Mouse (Mus musculus): ENCODE results near the gene Eif2ak4. TPM values are rescaled to one million over a fixed set of nuclear protein-coding genes. Genes with fewer than 3 reads are reported as not detected.

The Eif2ak4 gene
- polyA plus RNA-seq, 1 experiment from 2014 or later = 8.0 TPM

DNA sequence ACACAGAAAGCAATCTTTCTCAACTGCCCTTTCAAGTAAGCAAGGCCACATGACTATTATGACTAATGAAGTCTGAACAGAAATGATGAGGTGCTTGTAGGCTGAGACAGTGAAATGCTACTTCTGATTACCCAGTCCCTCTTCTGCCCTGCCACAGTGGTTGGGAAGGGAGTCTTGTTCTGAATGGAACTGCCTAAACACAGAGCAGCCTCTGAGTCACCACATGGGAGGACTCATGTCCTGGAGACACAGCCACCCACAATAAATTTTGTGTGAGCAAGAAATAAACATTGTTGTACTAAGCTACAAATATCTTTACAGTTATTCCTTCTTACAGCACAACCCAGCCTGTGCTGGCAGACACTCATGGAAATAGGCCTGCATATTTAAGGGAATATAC is 12.5 kb upstream of the Eif2ak4 start:
- H3K36me3 ChIP-seq (ENCODE audit: insufficient read depth, low read length) = no peaks in the 10 kb centered on the region
- peaks cover 14% of the 10 kb centered on the region; the same call in 1 of the 2 replicates for H3K4me1 ChIP-seq (replicated peaks; ENCODE audit: insufficient read depth, low read length)
- H3K9ac ChIP-seq (ENCODE audit: low read depth, low read length) = no peak overlapping the region
- no peak for ATAC-seq (replicated peaks; ENCODE audit: low FRiP score, low read depth)
- no peaks in the 10 kb centered on the region for H3K9me3 ChIP-seq (replicated peaks; ENCODE audit: low read length)
- TF ChIP-seq CTCF (IDR thresholded peaks at IDR 0.05; ENCODE audit: low read depth) = no peak
- no peak overlapping the region for H3K4me3 ChIP-seq (replicated peaks; ENCODE audit: low read depth, low read length)
- no peak for DNase-seq (ENCODE audit: low spot score)
- no peaks in the 10 kb centered on the region for H3K27me3 ChIP-seq (ENCODE audit: insufficient read depth, low read length)
- no peak overlapping the region for H3K27ac ChIP-seq
- no peak overlapping the region for H3K4me2 ChIP-seq (ENCODE audit: low read length)

- H3K27ac ChIP-seq = no peak overlapping the region
- 63% methylated on average over 1 of the region's 1 CpGs for WGBS
- TF ChIP-seq CTCF (IDR thresholded peaks at IDR 0.05; ENCODE audit: low read depth) = no peak
- no peak overlapping the region for H3K4me3 ChIP-seq (replicated peaks; ENCODE audit: low read depth, low read length)
- no peaks in the 10 kb centered on the region for H3K36me3 ChIP-seq (ENCODE audit: insufficient read depth, low read length)
- no peaks in the 10 kb centered on the region for H3K9me3 ChIP-seq (replicated peaks; ENCODE audit: low read length)
- no peaks in the 10 kb centered on the region for H3K27me3 ChIP-seq (ENCODE audit: insufficient read depth, low read length)
- ATAC-seq (replicated peaks; ENCODE audit: low FRiP score, low read depth) (no peak), DNase-seq (ENCODE audit: low spot score) (no peak)
- H3K9ac ChIP-seq (ENCODE audit: low read depth, low read length) = no peak overlapping the region
- no peak overlapping the region for H3K4me2 ChIP-seq (ENCODE audit: low read length)
- H3K4me1 ChIP-seq (replicated peaks; ENCODE audit: insufficient read depth, low read length) = no peaks in the 10 kb centered on the region
These were observed 8.7 kb upstream of the Eif2ak4 start for GRCm38 (mm10) chr2:118379756-118380155.

DNA sequence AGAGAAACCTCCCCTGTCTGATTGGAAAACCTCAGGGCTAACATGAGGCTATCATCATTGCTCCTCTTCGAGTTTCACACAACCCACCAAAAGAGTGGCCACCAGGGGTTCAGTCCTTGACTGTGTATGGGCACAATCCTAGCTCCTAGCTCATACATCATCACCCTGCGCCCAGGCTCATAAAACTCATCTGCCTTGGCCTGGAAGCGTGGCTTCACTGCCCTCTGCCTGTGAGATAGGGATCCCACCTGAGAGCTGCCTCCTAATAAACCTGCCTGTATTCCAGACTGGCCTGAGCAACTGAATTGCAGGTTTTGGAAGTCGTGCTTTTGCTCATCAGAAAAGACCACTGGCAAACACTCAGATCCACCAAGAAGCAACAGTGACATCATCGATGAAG is 5.0 kb upstream of the Eif2ak4 start:
- TF ChIP-seq CTCF (IDR thresholded peaks at IDR 0.05; ENCODE audit: low read depth) = peak; percentile 49; the same call in 1 of the 2 replicates
- Histone ChIP-seq H3K4me1 (replicated peaks; ENCODE audit: insufficient read depth, low read length) (no peaks in the 10 kb centered on the region), H3K4me2 (ENCODE audit: low read length) (no peak overlapping the region), H3K27me3 (ENCODE audit: insufficient read depth, low read length) (no peaks in the 10 kb centered on the region), H3K36me3 (ENCODE audit: insufficient read depth, low read length) (no peaks in the 10 kb centered on the region), H3K4me3 (replicated peaks; ENCODE audit: low read depth, low read length) (no peak overlapping the region), H3K27ac (no peak overlapping the region), H3K9me3 (replicated peaks; ENCODE audit: low read length) (no peaks in the 10 kb centered on the region), H3K9ac (ENCODE audit: low read depth, low read length) (no peak overlapping the region)
- no peak for ATAC-seq (replicated peaks; ENCODE audit: low FRiP score, low read depth)
- 68% methylated on average over 5 of the region's 5 CpGs for WGBS
- DNase-seq (ENCODE audit: low spot score) = no peak

- ATAC-seq (replicated peaks; ENCODE audit: low FRiP score, low read depth) (no peak), DNase-seq (ENCODE audit: low spot score) (peak; percentile 33)
- 32% methylated on average over 3 of the region's 3 CpGs for WGBS
- TF ChIP-seq CTCF (IDR thresholded peaks at IDR 0.05; ENCODE audit: low read depth) = no peak
- H3K4me1 ChIP-seq (replicated peaks; ENCODE audit: insufficient read depth, low read length) = no peaks in the 10 kb centered on the region
- H3K27me3 ChIP-seq (ENCODE audit: insufficient read depth, low read length) = no peaks in the 10 kb centered on the region
- H3K36me3 ChIP-seq (ENCODE audit: insufficient read depth, low read length) = no peaks in the 10 kb centered on the region
- peak overlapping the region; percentile 78 for H3K4me2 ChIP-seq (ENCODE audit: low read length)
- peak overlapping the region; percentile 90 for H3K4me3 ChIP-seq (replicated peaks; ENCODE audit: low read depth, low read length)
- no peaks in the 10 kb centered on the region for H3K9me3 ChIP-seq (replicated peaks; ENCODE audit: low read length)
- no peak overlapping the region for H3K9ac ChIP-seq (ENCODE audit: low read depth, low read length)
- peak overlapping the region; percentile 96 for H3K27ac ChIP-seq
These were observed 1.2 kb downstream of the Eif2ak4 start for GRCm38 (mm10) chr2:118389569-118389968.

DNA sequence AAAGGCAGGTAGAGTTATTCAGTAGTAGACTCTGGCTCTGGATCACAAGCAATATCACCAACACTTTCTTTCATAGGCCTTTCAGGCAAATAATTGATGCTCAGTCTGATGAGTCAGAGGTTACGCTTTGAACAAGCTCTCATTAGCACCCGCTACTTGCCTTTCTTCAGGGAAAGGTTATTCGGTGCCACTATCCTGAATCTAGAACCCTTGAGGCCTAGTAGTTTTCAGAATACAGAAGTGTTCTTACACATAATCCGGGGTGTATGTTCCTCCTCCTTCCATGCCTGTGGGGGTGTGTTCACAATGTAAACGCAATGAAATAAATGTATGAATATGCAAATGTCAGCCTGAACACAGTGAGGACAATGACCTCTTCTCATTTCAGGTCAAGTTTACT is 1.7 kb downstream of the Eif2ak4 start:
- H3K36me3 ChIP-seq (ENCODE audit: insufficient read depth, low read length) = no peaks in the 10 kb centered on the region
- WGBS = 75% methylated on average over 5 of the region's 5 CpGs
- no peak for ATAC-seq (replicated peaks; ENCODE audit: low FRiP score, low read depth)

DNA sequence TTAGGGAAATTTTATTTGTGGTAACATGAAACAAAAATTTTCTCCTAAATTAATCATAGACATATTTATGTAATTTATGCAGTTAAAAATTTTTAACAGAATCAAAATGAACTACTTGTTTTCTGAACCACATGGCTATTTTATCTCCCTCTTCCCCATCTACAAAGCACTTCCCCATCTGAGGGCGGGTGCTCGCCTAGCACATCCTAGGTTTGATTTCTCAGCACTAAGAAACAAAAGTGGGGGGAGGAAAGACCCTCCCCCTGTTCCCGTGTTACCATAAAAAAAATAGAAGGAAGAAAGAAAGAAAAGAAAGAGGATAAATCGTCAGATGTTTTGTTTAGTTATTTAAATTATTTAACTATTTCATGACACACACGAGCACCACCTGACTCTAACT is 2.8 kb downstream of the Eif2ak4 start:
- no peaks in the 10 kb centered on the region for H3K4me1 ChIP-seq (replicated peaks; ENCODE audit: insufficient read depth, low read length)
- H3K27me3 ChIP-seq (ENCODE audit: insufficient read depth, low read length) = no peaks in the 10 kb centered on the region
- 73% methylated on average over 5 of the region's 5 CpGs for WGBS
- no peak overlapping the region for H3K9ac ChIP-seq (ENCODE audit: low read depth, low read length)
- no peak overlapping the region for H3K27ac ChIP-seq
- H3K4me3 ChIP-seq (replicated peaks; ENCODE audit: low read depth, low read length) = no peak overlapping the region
- no peaks in the 10 kb centered on the region for H3K36me3 ChIP-seq (ENCODE audit: insufficient read depth, low read length)
- DNase-seq (ENCODE audit: low spot score) (no peak), ATAC-seq (replicated peaks; ENCODE audit: low FRiP score, low read depth) (no peak)
- no peak for TF ChIP-seq CTCF (IDR thresholded peaks at IDR 0.05; ENCODE audit: low read depth)
- no peak overlapping the region for H3K4me2 ChIP-seq (ENCODE audit: low read length)
- H3K9me3 ChIP-seq (replicated peaks; ENCODE audit: low read length) = no peaks in the 10 kb centered on the region

More for the DNA sequence above, 1.7 kb downstream of the Eif2ak4 start:
- no peak overlapping the region for H3K27ac ChIP-seq
- peak overlapping the region; percentile 78 for H3K4me2 ChIP-seq (ENCODE audit: low read length)
- no peak overlapping the region for H3K9ac ChIP-seq (ENCODE audit: low read depth, low read length)
- H3K27me3 ChIP-seq (ENCODE audit: insufficient read depth, low read length) = no peaks in the 10 kb centered on the region
- no peaks in the 10 kb centered on the region for H3K4me1 ChIP-seq (replicated peaks; ENCODE audit: insufficient read depth, low read length)
- peak overlapping the region; percentile 90; the same call in 1 of the 2 replicates for H3K4me3 ChIP-seq (replicated peaks; ENCODE audit: low read depth, low read length)
- no peak for DNase-seq (ENCODE audit: low spot score)
- TF ChIP-seq CTCF (IDR thresholded peaks at IDR 0.05; ENCODE audit: low read depth) = no peak
- H3K9me3 ChIP-seq (replicated peaks; ENCODE audit: low read length) = no peaks in the 10 kb centered on the region

DNA sequence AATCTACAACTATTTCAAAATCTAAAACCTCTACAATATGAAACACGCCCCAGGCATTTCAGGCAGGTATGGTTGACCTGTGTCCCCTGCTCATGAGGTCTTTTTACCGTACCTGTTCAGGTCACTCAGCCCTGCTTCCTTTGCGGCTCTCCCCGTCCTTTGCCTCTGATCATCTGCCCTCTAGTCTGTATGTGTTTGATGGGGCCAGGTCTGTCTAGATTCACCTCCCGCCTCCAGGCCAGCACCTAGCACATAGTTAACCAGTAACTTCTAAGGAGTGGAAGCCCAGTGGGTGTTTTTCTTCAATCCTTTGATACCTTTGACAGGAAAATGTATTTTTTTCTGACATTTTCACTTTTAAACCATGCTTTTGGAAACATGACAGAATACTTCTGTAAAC is 11.3 kb downstream of the Eif2ak4 start:
- Histone ChIP-seq H3K4me2 (ENCODE audit: low read length) (no peak overlapping the region), H3K9ac (ENCODE audit: low read depth, low read length) (no peak overlapping the region), H3K27me3 (ENCODE audit: insufficient read depth, low read length) (no peaks in the 10 kb centered on the region), H3K36me3 (ENCODE audit: insufficient read depth, low read length) (0 out of 2 replicates have a peak, but pooled peaks cover 4% of the 10 kb centered on the region), H3K27ac (no peak overlapping the region), H3K4me3 (replicated peaks; ENCODE audit: low read depth, low read length) (no peak overlapping the region), H3K4me1 (replicated peaks; ENCODE audit: insufficient read depth, low read length) (no peaks in the 10 kb centered on the region), H3K9me3 (replicated peaks; ENCODE audit: low read length) (no peaks in the 10 kb centered on the region)
- DNase-seq (ENCODE audit: low spot score) (no peak), ATAC-seq (replicated peaks; ENCODE audit: low FRiP score, low read depth) (no peak)
- WGBS = 70% methylated on average over 5 of the region's 5 CpGs
- TF ChIP-seq CTCF (IDR thresholded peaks at IDR 0.05; ENCODE audit: low read depth) = no peak

All from kidney, postnatal 0 days (tissue).